Mouse (Mus musculus): ENCODE measurements at regions not wholly inside any gene's neighbourhood (a gene's known extent, or its start where the extent isn't known, plus 50 kb on each side); places are given as distances from the start of the nearest gene placed in this dataset.

DNA sequence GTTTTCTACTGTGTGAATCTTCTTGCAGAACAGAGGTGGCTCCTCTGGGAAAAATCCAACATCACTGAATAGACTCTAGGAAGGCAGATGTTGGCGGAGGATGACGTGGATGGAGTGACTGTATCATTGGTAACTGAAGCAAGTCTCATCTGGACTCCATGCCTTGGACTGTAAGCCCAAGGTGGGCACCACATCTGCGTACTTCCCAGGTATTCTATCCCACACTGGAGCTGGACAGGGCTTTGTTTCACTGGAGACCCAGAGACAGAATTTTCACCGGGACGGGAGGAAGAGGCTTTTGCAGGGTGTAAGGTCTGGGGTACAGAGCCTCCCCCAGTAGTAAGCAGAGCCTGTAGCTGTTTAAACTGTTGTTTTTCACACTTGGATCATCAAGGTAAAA lies 52.1 kb upstream of the Hmga2 start:
- Histone ChIP-seq H3K4me2 (no peak overlapping the region), H3K36me3 (no peaks in the 10 kb centered on the region), H3K27me3 (replicated peaks) (no peaks in the 10 kb centered on the region), H3K4me3 (no peak overlapping the region), H3K9me3 (replicated peaks) (no peaks in the 10 kb centered on the region), H3K27ac (no peak overlapping the region), H3K9ac (no peak overlapping the region), H3K4me1 (no peaks in the 10 kb centered on the region)
- no peak for ATAC-seq
- WGBS (ENCODE audit: insufficient replicate concordance): 81% methylated on average over 5 of the region's 5 CpGs

DNA sequence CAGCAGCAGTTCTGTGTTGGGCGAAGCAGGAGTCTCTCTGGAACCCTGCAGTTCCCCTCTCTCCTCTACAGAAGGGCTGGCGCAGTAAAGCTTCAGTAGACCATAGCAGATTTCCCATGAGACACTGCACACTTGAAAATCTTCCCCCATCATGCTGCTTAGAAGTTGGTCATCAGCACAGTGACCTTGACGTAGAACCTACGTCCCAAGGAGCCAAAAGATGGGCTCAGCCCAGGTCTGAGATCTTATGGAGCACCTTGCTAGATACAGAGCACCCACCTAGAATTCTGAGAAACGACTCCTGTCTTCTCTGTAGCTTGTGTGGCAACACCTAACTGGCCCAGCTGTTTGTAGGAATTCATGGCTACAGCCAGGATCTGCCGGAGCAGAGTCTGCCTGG lies 51.7 kb upstream of the Hmga2 start:
- 74% methylated on average over 6 of the region's 6 CpGs for WGBS (ENCODE audit: insufficient replicate concordance)
- Histone ChIP-seq H3K4me3 (no peak overlapping the region), H3K4me2 (no peak overlapping the region), H3K4me1 (no peaks in the 10 kb centered on the region), H3K27ac (no peak overlapping the region), H3K9ac (no peak overlapping the region), H3K36me3 (no peaks in the 10 kb centered on the region), H3K27me3 (replicated peaks) (no peaks in the 10 kb centered on the region), H3K9me3 (replicated peaks) (no peaks in the 10 kb centered on the region)
- no peak for ATAC-seq

DNA sequence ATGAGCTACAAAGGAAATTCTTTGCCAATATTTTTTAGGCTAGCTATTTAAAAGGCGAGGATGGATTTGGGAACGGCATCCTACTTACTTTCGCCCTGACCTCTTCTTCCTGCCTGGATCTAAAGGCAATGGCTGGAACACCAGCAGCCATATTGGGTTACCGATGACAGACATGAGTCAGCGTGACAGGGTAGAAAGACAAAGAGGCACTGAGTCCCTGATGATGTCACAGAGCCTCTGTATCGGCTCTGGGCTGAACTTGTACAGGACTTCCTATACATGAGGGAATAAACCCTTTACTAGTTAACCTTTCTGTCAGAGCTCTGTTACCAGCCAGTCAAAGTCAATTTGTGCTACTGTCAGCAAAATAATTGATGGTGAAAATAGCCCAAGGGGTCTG lies 50.7 kb upstream of the Hmga2 start:
- H3K27me3 ChIP-seq (replicated peaks): no peaks in the 10 kb centered on the region
- WGBS (ENCODE audit: insufficient replicate concordance): 86% methylated on average over 6 of the region's 6 CpGs
- ATAC-seq: no peak
- no peaks in the 10 kb centered on the region for H3K36me3 ChIP-seq
- H3K9ac ChIP-seq: no peak overlapping the region
- H3K4me2 ChIP-seq: no peak overlapping the region
- no peak overlapping the region for H3K27ac ChIP-seq
- H3K4me3 ChIP-seq: no peak overlapping the region
- H3K9me3 ChIP-seq (replicated peaks): no peaks in the 10 kb centered on the region
- H3K4me1 ChIP-seq: no peaks in the 10 kb centered on the region

Measured in liver, embryonic 12.5 days (tissue).